Mouse (Mus musculus) midbrain, postnatal 0 days (tissue): ENCODE data around the gene A530016L24Rik. TPM values are rescaled to one million over a fixed set of nuclear protein-coding genes. Genes with fewer than 3 reads are reported as not detected.

Experiments
- ATAC-seq: fragments of 200-750 bp; cut with Nextera tagmentation; 2 replicates; pipeline ENCODE4 v1.8.0; 2017; ENCODE audit warnings: moderate number of reproducible peaks, mild to moderate bottlenecking, moderate TSS enrichment, moderate library complexity; ENCODE audit not compliant: low FRiP score
- DNase-seq: peaks from one replicate; pipeline ENCODE4 v3.0.0-alpha.2; 2015; ENCODE audit warnings: low spot score
- H3K27ac ChIP-seq: fragments of 300-500 bp; sonication (generic); 2 replicates; pipeline ENCODE4 v1.5.1; 2014; ENCODE audit warnings: low read depth, mild to moderate bottlenecking, low read length, mixed read lengths
- H3K27me3 ChIP-seq: fragments of 300-500 bp; sonication (generic); 2 replicates; pipeline ENCODE4 v1.6.1; 2014; ENCODE audit warnings: low read length, control low read depth, mixed read lengths; ENCODE audit not compliant: insufficient read depth
- H3K36me3 ChIP-seq: fragments of 300-500 bp; sonication (generic); 2 replicates; pipeline ENCODE4 v1.6.1; 2014; ENCODE audit warnings: low read length, control low read depth, mixed read lengths; ENCODE audit not compliant: insufficient read depth
- H3K4me1 ChIP-seq: fragments of 300-500 bp; sonication (generic); 2 replicates; pipeline ENCODE4 v1.6.1; 2014; ENCODE audit warnings: mild to moderate bottlenecking, control low read depth, antibody characterized with exemption, low read length, mixed read lengths; ENCODE audit not compliant: insufficient read depth
- H3K4me2 ChIP-seq: fragments of 300-500 bp; sonication (generic); 2 replicates; pipeline ENCODE4 v1.6.1; 2014; ENCODE audit warnings: low read depth, mild to moderate bottlenecking, low read length, mixed read lengths; ENCODE audit not compliant: poor library complexity, severe bottlenecking
- H3K4me3 ChIP-seq: fragments of 300-500 bp; sonication (generic); 2 replicates; pipeline ENCODE4 v1.5.1; 2014; ENCODE audit warnings: low read depth, mild to moderate bottlenecking, low read length, moderate library complexity
- H3K9ac ChIP-seq: fragments of 300-500 bp; sonication (generic); replicated peaks from 2 replicates; pipeline ENCODE4 v1.6.1; 2014; ENCODE audit warnings: mild to moderate bottlenecking, low read length, moderate library complexity, mixed read lengths; ENCODE audit not compliant: poor library complexity, severe bottlenecking
- H3K9me3 ChIP-seq: fragments of 300-500 bp; sonication (generic); 2 replicates; pipeline ENCODE4 v1.6.1; 2016; ENCODE audit warnings: low read length, control low read depth
- CTCF ChIP-seq: IDR thresholded peaks from 2 replicates; pipeline ENCODE4 v1.5.1; 2016; ENCODE audit warnings: antibody characterized with exemption, mild to moderate bottlenecking
- WGBS: fragments of 180-500 bp; shearing (Covaris S2); extraction: QIAGEN DNeasy Blood & Tissue Kit; methylation state at CpG from one replicate; pipeline ENCODE4 v1.1.7; 2014; 5-methylcytosine and 5-hydroxymethylcytosine counted together
- polyA plus RNA-seq: library from polyadenylated mRNA; unstranded; fragments of >200 nt; fragmentation: Nextera tagmentation; extraction: Ambion mirVana; gene quantifications from 2 replicates; pipeline ENCODE4 v1.2.1, GENCODE M21; 2015
- total RNA-seq: library from RNA; depleted of rRNA; stranded (reverse); fragments of >200 nt; gene quantifications from 2 replicates; pipeline ENCODE4 v1.2.3, GENCODE M21; 2014

A530016L24Rik gene
- total and polyA plus RNA-seq, 2 experiments from 2014 or later: 0.05 TPM

DNA sequence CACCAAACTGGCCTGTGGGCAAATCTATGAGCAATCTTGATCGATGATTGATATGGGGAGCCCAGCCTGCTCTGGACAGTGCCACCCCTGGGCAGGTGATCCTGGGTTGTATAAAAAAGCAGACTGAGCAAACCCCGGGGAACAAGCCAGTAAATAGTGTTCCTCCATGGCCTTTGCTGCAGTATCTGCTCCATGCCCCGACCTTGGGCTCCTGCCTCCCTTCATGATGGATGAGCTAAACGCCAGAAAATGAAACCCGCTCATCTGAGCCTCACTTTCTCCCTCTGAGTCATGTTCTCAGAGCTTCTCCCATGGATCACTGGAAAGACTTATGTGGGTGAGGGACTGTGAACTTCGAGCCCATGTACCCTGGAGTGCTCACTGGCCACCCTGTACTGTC lies 17.0 kb downstream of the A530016L24Rik start:
- H3K4me3 ChIP-seq: no peak overlapping the region
- DNase-seq (no peak), ATAC-seq (no peak)
- H3K4me1 ChIP-seq: peaks cover 26% of the 10 kb centered on the region
- no peak overlapping the region for H3K9ac ChIP-seq
- H3K27ac ChIP-seq: no peak overlapping the region
- TF ChIP-seq CTCF: no peak
- H3K27me3 ChIP-seq: no peaks in the 10 kb centered on the region
- no peaks in the 10 kb centered on the region for H3K36me3 ChIP-seq
- 81% methylated on average over 6 of the region's 6 CpGs for WGBS
- no peaks in the 10 kb centered on the region for H3K9me3 ChIP-seq
- no peak overlapping the region for H3K4me2 ChIP-seq

DNA sequence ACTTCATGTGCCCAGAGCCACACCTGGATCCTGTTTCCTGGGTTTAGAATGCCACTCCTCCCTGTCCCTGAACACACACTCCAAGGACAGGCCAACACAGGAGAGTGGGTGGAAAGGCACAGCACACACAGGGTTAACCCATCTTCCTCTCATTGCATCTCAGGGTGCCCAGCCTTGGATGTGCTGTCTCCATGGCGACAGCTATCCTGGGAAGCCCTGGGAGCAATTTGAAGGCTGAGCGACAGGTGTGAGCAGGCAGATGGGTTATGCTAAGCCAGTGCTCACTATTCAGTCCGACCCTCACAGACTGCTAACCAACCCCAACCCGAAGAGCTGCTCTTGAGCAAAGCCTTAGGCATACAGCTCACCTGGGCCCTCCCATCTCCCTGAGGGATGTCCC lies 18.0 kb downstream of the A530016L24Rik start:
- Histone ChIP-seq H3K4me3 (no peak overlapping the region), H3K36me3 (no peaks in the 10 kb centered on the region), H3K4me2 (peak overlapping the region; percentile 29), H3K9ac (peak overlapping the region; percentile 19; the same call in 1 of the 2 replicates), H3K4me1 (peaks cover 30% of the 10 kb centered on the region), H3K27me3 (no peaks in the 10 kb centered on the region), H3K9me3 (no peaks in the 10 kb centered on the region), H3K27ac (peak overlapping the region; percentile 71)
- no peak for TF ChIP-seq CTCF
- ATAC-seq (peak; percentile 49), DNase-seq (peak; percentile 74)
- 5% methylated on average over 4 of the region's 4 CpGs for WGBS

DNA sequence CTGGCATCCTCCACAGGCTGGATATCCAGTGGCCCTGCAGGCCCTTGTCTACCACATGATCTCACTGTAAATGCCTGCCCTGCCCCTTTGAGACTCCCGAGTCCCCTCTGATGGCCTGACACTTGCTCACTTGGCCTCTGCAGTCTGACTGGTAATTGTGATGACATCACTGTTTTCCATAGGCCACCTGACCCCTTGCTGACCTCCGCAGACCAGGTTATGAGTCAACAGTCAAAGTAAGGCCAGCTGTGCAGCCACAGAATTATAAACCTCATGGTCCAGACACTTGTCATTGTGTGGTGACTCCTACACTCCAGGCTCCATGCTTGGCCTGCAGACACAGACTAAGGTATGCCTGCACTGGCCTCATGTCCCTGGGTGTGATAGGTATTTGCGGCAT lies 18.7 kb downstream of the A530016L24Rik start:
- Histone ChIP-seq H3K27me3 (no peaks in the 10 kb centered on the region), H3K36me3 (no peaks in the 10 kb centered on the region), H3K4me2 (peak overlapping the region; percentile 29; the same call in 1 of the 2 replicates), H3K4me1 (peaks cover 30% of the 10 kb centered on the region), H3K4me3 (no peak overlapping the region), H3K9me3 (no peaks in the 10 kb centered on the region), H3K9ac (peak overlapping the region; percentile 19; the same call in 1 of the 2 replicates), H3K27ac (peak overlapping the region; percentile 71)
- TF ChIP-seq CTCF: no peak
- 81% methylated on average over 3 of the region's 3 CpGs for WGBS
- DNase-seq (no peak), ATAC-seq (no peak)

DNA sequence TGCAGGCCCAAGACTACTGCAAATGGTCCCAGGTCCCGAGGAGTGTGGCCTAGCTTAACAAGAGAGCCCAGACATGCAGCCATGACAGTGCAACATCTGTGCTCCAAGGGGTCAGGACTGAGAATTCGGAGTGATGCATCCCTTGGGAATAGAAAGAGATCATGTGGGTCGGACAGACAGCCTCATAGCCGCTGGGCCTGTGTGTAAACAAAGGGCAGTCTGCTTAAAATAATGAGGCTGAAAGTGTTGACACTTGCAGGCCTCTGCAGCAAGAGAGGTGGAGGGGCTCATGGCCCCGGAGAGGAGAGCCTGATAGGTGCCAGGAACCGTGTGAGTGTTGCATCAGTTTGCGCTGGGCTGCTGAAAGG lies 21.1 kb downstream of the A530016L24Rik start:
- ATAC-seq (no peak; the same call in 1 of the 2 replicates), DNase-seq (no peak)
- no peaks in the 10 kb centered on the region for H3K36me3 ChIP-seq
- H3K4me2 ChIP-seq: peak overlapping the region; percentile 68
- H3K27me3 ChIP-seq: no peaks in the 10 kb centered on the region
- 24% methylated on average over 7 of the region's 7 CpGs for WGBS
- H3K4me1 ChIP-seq: peaks cover 30% of the 10 kb centered on the region
- no peaks in the 10 kb centered on the region for H3K9me3 ChIP-seq
- peak overlapping the region; percentile 71 for H3K9ac ChIP-seq
- H3K27ac ChIP-seq: peak overlapping the region; percentile 83
- TF ChIP-seq CTCF: no peak
- peak overlapping the region; percentile 42 for H3K4me3 ChIP-seq

DNA sequence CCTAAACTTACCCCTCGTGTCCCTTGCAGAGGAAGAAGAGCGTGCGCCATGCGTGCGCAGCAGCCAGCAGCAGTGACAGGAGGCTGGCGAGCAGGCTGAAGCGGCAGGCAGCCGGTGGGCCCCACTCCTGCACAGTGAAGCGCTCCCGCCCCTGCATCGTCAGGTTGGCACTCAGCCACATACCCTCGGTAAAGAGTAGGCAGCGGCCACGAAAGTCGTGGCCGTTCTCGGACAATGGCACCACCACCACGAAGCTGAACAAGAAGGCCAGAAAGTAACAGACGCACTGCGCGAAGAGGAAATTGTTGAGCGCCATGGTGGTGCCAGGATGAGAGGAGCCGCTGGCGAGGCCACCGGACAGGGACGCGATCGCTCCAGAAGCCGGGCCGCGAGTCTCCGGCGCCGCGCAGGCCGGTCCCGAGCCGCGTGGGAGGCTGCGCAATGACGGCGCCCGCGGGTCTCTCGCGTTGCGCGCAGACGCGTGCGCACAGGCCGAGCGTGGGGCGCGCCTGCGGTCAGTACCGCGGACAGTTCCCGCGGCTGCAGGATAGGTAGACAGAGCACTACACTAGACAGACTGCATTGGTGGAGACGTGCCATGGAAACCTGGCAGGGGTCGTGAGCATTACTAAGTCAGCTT lies 21.6 kb downstream of the A530016L24Rik start:
- peak overlapping the region; percentile 42 for H3K4me3 ChIP-seq
- H3K9ac ChIP-seq: peak overlapping the region; percentile 71
- no peaks in the 10 kb centered on the region for H3K9me3 ChIP-seq
- WGBS: under 1% methylated on average over 60 of the region's 62 CpGs
- peaks cover 30% of the 10 kb centered on the region for H3K4me1 ChIP-seq
- peak; percentile 76 for DNase-seq
- ATAC-seq: peak; percentile 82
- peak overlapping the region; percentile 68 for H3K4me2 ChIP-seq
- H3K27me3 ChIP-seq: no peaks in the 10 kb centered on the region
- no peak for TF ChIP-seq CTCF
- peak overlapping the region; percentile 83 for H3K27ac ChIP-seq
- no peaks in the 10 kb centered on the region for H3K36me3 ChIP-seq

DNA sequence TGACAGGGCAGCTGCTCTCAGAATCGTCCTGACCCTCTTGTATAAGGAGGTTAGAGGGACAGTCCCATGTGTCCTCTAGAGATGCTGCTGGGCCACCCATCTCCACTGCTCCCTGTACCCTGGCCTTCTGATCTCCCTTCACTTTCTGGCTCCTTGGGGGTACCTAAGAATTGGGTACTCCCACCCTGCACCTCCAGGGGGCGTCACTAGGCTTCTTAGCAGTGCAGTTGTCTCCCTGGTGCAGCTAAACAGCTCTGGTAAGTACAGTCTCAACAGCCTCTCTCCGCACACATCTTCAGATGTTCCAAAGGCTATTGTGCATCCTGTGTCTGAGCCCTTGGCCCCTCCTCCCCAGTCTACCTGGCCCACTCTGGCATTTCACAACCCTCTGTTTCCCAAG lies 25.6 kb downstream of the A530016L24Rik start:
- no peak for DNase-seq
- WGBS: 64% methylated on average over 3 of the region's 3 CpGs
- H3K4me2 ChIP-seq: no peak overlapping the region
- H3K27me3 ChIP-seq: no peaks in the 10 kb centered on the region
- no peaks in the 10 kb centered on the region for H3K9me3 ChIP-seq
- H3K36me3 ChIP-seq: no peaks in the 10 kb centered on the region
- peak; percentile 42 for TF ChIP-seq CTCF
- H3K27ac ChIP-seq: no peak overlapping the region
- no peak overlapping the region for H3K9ac ChIP-seq
- no peak overlapping the region for H3K4me3 ChIP-seq
- ATAC-seq: no peak
- H3K4me1 ChIP-seq: peaks cover 15% of the 10 kb centered on the region; the same call in 1 of the 2 replicates
